7 mouse cellular contexts compared by ENCODE assay signal in the genomic region with DNA sequence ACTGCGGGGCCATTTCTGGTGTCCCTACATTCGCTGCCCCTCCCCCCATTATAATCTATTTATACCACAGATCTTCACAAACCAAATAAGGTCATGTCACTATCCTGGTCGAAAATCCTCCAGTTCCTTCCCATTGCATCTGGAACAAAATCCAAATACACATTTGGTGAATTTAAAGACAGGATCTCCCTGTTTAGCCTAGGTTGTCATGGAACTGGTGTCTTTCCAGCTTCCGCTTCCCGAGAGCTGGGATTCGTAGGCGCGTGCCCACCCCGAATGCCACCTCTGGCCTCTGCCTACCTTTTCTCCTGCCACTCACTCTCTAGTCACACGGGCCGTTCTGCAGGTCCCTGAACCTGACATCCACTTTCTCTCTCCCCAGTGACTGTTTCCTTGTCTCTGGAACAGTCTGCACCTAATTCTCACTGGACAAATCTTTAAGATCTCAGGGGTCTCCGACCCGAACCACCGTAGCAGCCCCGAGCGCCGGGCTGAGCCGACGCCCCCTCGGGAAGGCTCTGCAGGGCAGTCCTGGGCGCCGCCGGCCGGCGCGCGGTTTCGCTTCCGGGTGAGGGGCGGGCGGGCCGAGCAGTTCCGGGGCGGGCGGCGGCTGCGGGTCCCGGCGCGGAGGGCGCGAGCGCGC. TPM values are rescaled to one million over a fixed set of nuclear protein-coding genes. Genes with fewer than 3 reads are reported as not detected.
A peak's percentile ranks its signal among the peaks of the same experiment; 100 is the strongest.
DNase-seq lines count a peak whose midpoint lies in the region; ATAC-seq lines count a peak whose summit lies in the region.

A gene (plus strand): TSS at position 618 of the 643 bp plus-strand sequence.

- DNase-seq in adrenal gland, adult (ENCODE audit: inconsistent age in 2 of 2, low spot score in 1 of 2), result peak; percentile 80 to 95
- peak; percentile 67 for DNase-seq in embryo, embryonic 10 days (ENCODE audit: low spot score)
- peak; percentile 81 for DNase-seq in gastrocnemius, postnatal 14 days
- peak; percentile 83 for DNase-seq in induced T-regulatory cell, adult 2 months (ENCODE audit: low read depth)
- DNase-seq in left cerebral cortex, postnatal 10 days (ENCODE audit: extremely low spot score in 1 of 2, low spot score in 2 of 2), result peak in 1 of 2 experiments; percentile 86
- DNase-seq in right cerebral cortex, postnatal 14 days, result peak; percentile 73

- ATAC-seq in megakaryocyte progenitor cell, adult 5-6 weeks (replicated peaks; ENCODE audit: poor library complexity), result peak; percentile 56

- intact Hi-C loops in gastrocnemius, postnatal 14 days (cut with DNase I; ENCODE audit: low total_unique reads), result loop anchor here (10.0 kb wide), 1 partner anchor 48 kb away; no protein-coding TSS in a partner anchor
- intact Hi-C loops in left cerebral cortex, postnatal 10 days (cut with DNase I), result loop anchor here (5.0 to 10.0 kb wide), 2 partner anchors 45 to 238 kb away; a partner anchor contains a TSS

RNA-seq across cellular contexts. Expression of the gene that starts here (rescaled TPM):
- total RNA-seq in gastrocnemius, postnatal 14 days (2021), result 10 to 100 TPM; 16.1 to 20.9 TPM
- 10 to 100 TPM; 56.3 to 66.2 TPM for total RNA-seq in left cerebral cortex, postnatal 10 days (2021)
- 20.2 and 20.4 TPM in 2 replicates for total RNA-seq in megakaryocyte progenitor cell, adult 5-6 weeks (2015)
- 16.8 and 17.2 TPM in 2 replicates for total RNA-seq in megakaryocyte progenitor cell, adult 5-6 weeks (2017)
